9 mouse cellular contexts compared by ENCODE assay signal in the genomic region with DNA sequence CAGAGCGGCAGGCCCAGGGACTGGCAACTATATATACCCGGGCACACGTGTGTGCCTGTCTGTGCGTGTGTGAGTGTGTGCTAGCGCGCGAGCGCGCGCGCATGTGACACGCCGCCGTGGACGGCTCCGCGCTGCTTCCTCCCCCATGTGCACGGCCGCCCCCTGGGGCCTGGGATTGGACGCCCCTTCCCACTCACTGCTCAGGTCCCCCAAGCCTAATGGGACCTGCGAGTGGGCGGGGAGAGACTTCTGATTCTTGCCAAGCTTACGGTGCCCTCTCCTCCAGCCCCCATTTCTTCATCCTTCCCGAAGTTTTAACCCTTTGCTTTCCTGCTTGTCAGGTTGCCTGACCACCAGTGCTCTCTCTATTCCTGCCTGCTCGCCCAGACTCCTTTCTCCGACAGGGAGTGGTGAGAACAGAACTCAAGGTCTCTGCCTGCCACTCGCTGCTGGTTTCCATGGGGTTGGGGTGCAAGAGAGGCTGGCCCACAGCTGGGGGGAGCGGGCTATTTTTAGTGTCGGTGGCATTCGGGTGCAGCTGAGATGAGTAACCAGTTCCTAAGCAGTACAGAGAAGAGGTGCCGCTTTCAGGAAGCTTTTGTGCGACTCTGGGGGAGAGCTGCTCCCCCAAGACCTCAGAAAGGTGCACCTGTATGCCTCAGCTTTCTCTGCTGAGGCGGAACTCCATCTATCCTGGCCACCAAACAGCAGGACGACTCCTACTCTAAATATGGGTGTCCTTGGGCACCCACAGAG. TPM values are rescaled to one million over a fixed set of nuclear protein-coding genes. Genes with fewer than 3 reads are reported as not detected.
DNase-seq lines count a peak whose midpoint lies in the region; ATAC-seq and TF ChIP-seq lines count a peak whose summit lies in the region.
"Had no signal": no experiment of that assay in that cellular context is flagged by ENCODE, and none has a peak within 500 bp of the region (broad histone marks: within the 10 kb centered on the region; RNA-seq: fewer than 3 reads in every experiment).

No protein-coding gene starts in this region.

- no peaks in the 10 kb centered on the region for H3K9me3 ChIP-seq in kidney, embryonic 15.5 days (replicated peaks)
- no peaks in the 10 kb centered on the region for H3K9me3 ChIP-seq in liver, embryonic 16.5 days (replicated peaks; ENCODE audit: control insufficient read depth, low read length)

- no peak for TF ChIP-seq CTCF in small intestine, adult 2 months (IDR thresholded peaks at IDR 0.05; ENCODE audit: extremely low read depth, insufficient read length, insufficient replicate concordance, low read depth, low read length)

- H3K9ac ChIP-seq in kidney, embryonic 15.5 days = peak overlapping the region; percentile 21; the same call in 1 of the 2 replicates
- no peak overlapping the region for H3K9ac ChIP-seq in liver, embryonic 16.5 days (ENCODE audit: low read depth, low read length)

- no peak for DNase-seq in kidney, adult 9 months
- peak; percentile 72 to 80 for DNase-seq in frontal cortex, postnatal 14 days (ENCODE audit: low spot score in 2 of 2)
- DNase-seq in kidney, postnatal 14 days = peak; percentile 34
- no peak for DNase-seq in gastrocnemius, postnatal 4 days (ENCODE audit: low spot score in 2 of 2)

- H3K36me3 ChIP-seq in kidney, embryonic 15.5 days = peaks cover 19% of the 10 kb centered on the region
- peaks cover 13% of the 10 kb centered on the region for H3K36me3 ChIP-seq in liver, embryonic 16.5 days (ENCODE audit: control insufficient read depth, insufficient read depth)
- peaks cover 8% of the 10 kb centered on the region for H3K36me3 ChIP-seq in small intestine, adult 2 months (ENCODE audit: control insufficient read depth, insufficient read depth, low read length)

- H3K4me3 ChIP-seq in kidney, embryonic 15.5 days (replicated peaks) = peak overlapping the region; percentile 46
- H3K4me3 ChIP-seq in liver, embryonic 16.5 days (ENCODE audit: low read depth, low read length) = peak overlapping the region; percentile 35
- H3K4me3 ChIP-seq in small intestine, adult 2 months (ENCODE audit: low read depth, low read length) = peak overlapping the region; percentile 53
- H3K4me3 ChIP-seq: erythroblast, embryonic 14.5 days had no signal

- peaks cover 77% of the 10 kb centered on the region for H3K27me3 ChIP-seq in kidney, embryonic 15.5 days
- H3K27me3 ChIP-seq in liver, embryonic 16.5 days (ENCODE audit: control insufficient read depth, insufficient read depth, low read depth, low read length) = peaks cover 70% of the 10 kb centered on the region
- H3K27me3 ChIP-seq in small intestine, adult 2 months (ENCODE audit: control insufficient read depth, insufficient read depth, low read length) = peaks cover 44% of the 10 kb centered on the region

- peaks cover 59% of the 10 kb centered on the region for H3K4me1 ChIP-seq in kidney, embryonic 15.5 days
- H3K4me1 ChIP-seq in liver, embryonic 16.5 days (ENCODE audit: control insufficient read depth, low read depth, low read length) = peaks cover 28% of the 10 kb centered on the region
- H3K4me1 ChIP-seq in small intestine, adult 2 months (ENCODE audit: control insufficient read depth, insufficient read depth, insufficient read length, low read length) = peaks cover 28% of the 10 kb centered on the region

- no peak for TF ChIP-seq POLR2A in small intestine, adult 2 months (IDR thresholded peaks at IDR 0.05; ENCODE audit: low read depth, low read length)

- H3K4me2 ChIP-seq in kidney, embryonic 15.5 days = peak overlapping the region; percentile 92
- peak overlapping the region; percentile 39 for H3K4me2 ChIP-seq in liver, embryonic 16.5 days (ENCODE audit: low read depth, low read length)

- H3K27ac ChIP-seq in kidney, embryonic 15.5 days = no peak overlapping the region
- no peak overlapping the region for H3K27ac ChIP-seq in liver, embryonic 16.5 days (ENCODE audit: low read length)
- no peak overlapping the region for H3K27ac ChIP-seq in small intestine, adult 2 months (ENCODE audit: insufficient read depth, low read depth, low read length)

- ATAC-seq in kidney, embryonic 15.5 days (replicated peaks; ENCODE audit: low FRiP score) = no peak; the same call in 1 of the 2 replicates
- ATAC-seq in activated CD4-positive, CD25-positive, alpha-beta regulatory T cell, adult 4 months = peak; percentile 37
- no peak for ATAC-seq in liver, embryonic 16.5 days (ENCODE audit: low read depth)

- WGBS in kidney, embryonic 15.5 days = under 1% methylated on average over 33 of the region's 34 CpGs
- 2% methylated on average over 34 of the region's 34 CpGs for WGBS in liver, embryonic 16.5 days (ENCODE audit: insufficient replicate concordance)
- 2% methylated on average over 34 of the region's 34 CpGs for WGBS in small intestine, adult 2 months

RNA-seq across cellular contexts. Expression of a gene that starts 1.2 kb away (rescaled TPM):
- polyA plus RNA-seq in kidney, embryonic 15.5 days (2015; fragmentation: Nextera tagmentation; extraction: Ambion mirVana) = 2.9 and 3.2 TPM in 2 replicates
- polyA plus RNA-seq in activated CD4-positive, CD25-positive, alpha-beta regulatory T cell, adult 4 months (2017; shearing (Covaris generic)) = not detected
- polyA plus RNA-seq in liver, embryonic 16.5 days (2015; fragmentation: Nextera tagmentation; extraction: Ambion mirVana) = not detected in 2 replicates
- not detected in 2 replicates for polyA plus RNA-seq in small intestine, adult 2 months (2012; rRNA removed)
- total RNA-seq in gastrocnemius, postnatal 4 days (2021) = 1 to 10 TPM; 1.8 TPM

RNA-seq across cellular contexts. Expression of a gene that starts 18.4 kb away (rescaled TPM):
- polyA plus RNA-seq in kidney, embryonic 15.5 days (2015; fragmentation: Nextera tagmentation; extraction: Ambion mirVana) = 0.06 TPM in 1 of 2 replicates, not detected in the other
- polyA plus RNA-seq in activated CD4-positive, CD25-positive, alpha-beta regulatory T cell, adult 4 months (2017; shearing (Covaris generic)) = not detected
- polyA plus RNA-seq in liver, embryonic 16.5 days (2015; fragmentation: Nextera tagmentation; extraction: Ambion mirVana) = not detected in 2 replicates
- polyA plus RNA-seq in small intestine, adult 2 months (2012; rRNA removed) = 0.06 TPM in 1 of 2 replicates, not detected in the other
- total RNA-seq in gastrocnemius, postnatal 4 days (2021) = under 1 TPM; 0.15 to 0.21 TPM
- polyA plus RNA-seq: erythroblast, embryonic 14.5 days had no signal

RNA-seq across cellular contexts. Expression of a gene that starts 23.2 kb away (rescaled TPM):
- 98.5 and 100 TPM in 2 replicates for polyA plus RNA-seq in kidney, embryonic 15.5 days (2015; fragmentation: Nextera tagmentation; extraction: Ambion mirVana)
- polyA plus RNA-seq in activated CD4-positive, CD25-positive, alpha-beta regulatory T cell, adult 4 months (2017; shearing (Covaris generic)) = 100 to 1,000 TPM in 1 of 2 experiments, 10 to 100 TPM in 1; 98.2 to 133 TPM
- polyA plus RNA-seq in liver, embryonic 16.5 days (2015; fragmentation: Nextera tagmentation; extraction: Ambion mirVana) = 86.8 and 90.6 TPM in 2 replicates
- 34.0 and 65.7 TPM in 2 replicates for polyA plus RNA-seq in small intestine, adult 2 months (2012; rRNA removed)
- total RNA-seq in gastrocnemius, postnatal 4 days (2021) = 10 to 100 TPM; 42.8 to 42.9 TPM

RNA-seq across cellular contexts. Expression of a gene that starts 30.1 kb away (rescaled TPM):
- polyA plus RNA-seq in kidney, embryonic 15.5 days (2015; fragmentation: Nextera tagmentation; extraction: Ambion mirVana) = 0.12 and 0.31 TPM in 2 replicates
- polyA plus RNA-seq in activated CD4-positive, CD25-positive, alpha-beta regulatory T cell, adult 4 months (2017; shearing (Covaris generic)) = under 1 TPM in 1 of 2 experiments, not detected in 1; 0.22 TPM
- polyA plus RNA-seq in liver, embryonic 16.5 days (2015; fragmentation: Nextera tagmentation; extraction: Ambion mirVana) = not detected in 2 replicates
- 0.17 and 0.18 TPM in 2 replicates for polyA plus RNA-seq in small intestine, adult 2 months (2012; rRNA removed)
- total RNA-seq in gastrocnemius, postnatal 4 days (2021) = 1 to 10 TPM; 2.7 TPM
- polyA plus RNA-seq: erythroblast, embryonic 14.5 days had no signal

RNA-seq across cellular contexts. Expression of a gene that starts 45.1 kb away (rescaled TPM):
- polyA plus RNA-seq in kidney, embryonic 15.5 days (2015; fragmentation: Nextera tagmentation; extraction: Ambion mirVana) = 51.9 and 55.6 TPM in 2 replicates
- polyA plus RNA-seq in activated CD4-positive, CD25-positive, alpha-beta regulatory T cell, adult 4 months (2017; shearing (Covaris generic)) = 10 to 100 TPM; 29.9 to 46.7 TPM
- polyA plus RNA-seq in liver, embryonic 16.5 days (2015; fragmentation: Nextera tagmentation; extraction: Ambion mirVana) = 10.5 and 12.0 TPM in 2 replicates
- 43.3 and 104 TPM in 2 replicates for polyA plus RNA-seq in small intestine, adult 2 months (2012; rRNA removed)
- total RNA-seq in gastrocnemius, postnatal 4 days (2021) = 10 to 100 TPM; 30.8 to 31.7 TPM

Comparison
In these comparisons a context has a peak if more than half of its experiments do, and no peak if none do; other contexts are left out.
1. DNase-seq: peak in frontal cortex, postnatal 14 days (2 of 2) and kidney, postnatal 14 days (single experiment); none in kidney, adult 9 months (single experiment) and gastrocnemius, postnatal 4 days (0 of 2).
2. Peak in every context shown above with its lines, with median percentiles within 50 percentile points of each other: H3K4me3 ChIP-seq.